Mouse (Mus musculus) forebrain, postnatal 0 days (tissue): ENCODE data around the gene Plcl1. TPM values are rescaled to one million over a fixed set of nuclear protein-coding genes. Genes with fewer than 3 reads are reported as not detected.

ENCODE experiments used
- ATAC-seq: fragments of 200-750 bp; cut with Nextera tagmentation; 2 replicates; pipeline ENCODE4 v1.8.0; 2017; ENCODE audit warnings: mild to moderate bottlenecking, moderate library complexity
- DNase-seq: peaks from one replicate; pipeline ENCODE4 v3.0.0-alpha.2; 2015
- H3K27ac ChIP-seq: fragments of 300-500 bp; sonication (generic); 2 replicates; pipeline ENCODE4 v1.5.1; 2014; ENCODE audit warnings: low read depth, mild to moderate bottlenecking, antibody characterized with exemption, low read length, moderate library complexity, mixed read lengths
- H3K27me3 ChIP-seq: fragments of 300-500 bp; sonication (generic); 2 replicates; pipeline ENCODE4 v1.6.1; 2014; ENCODE audit warnings: mild to moderate bottlenecking, low read length, mixed read lengths; ENCODE audit not compliant: insufficient read depth
- H3K36me3 ChIP-seq: fragments of 300-500 bp; sonication (generic); 2 replicates; pipeline ENCODE4 v1.6.1; 2014; ENCODE audit warnings: mild to moderate bottlenecking, moderate library complexity; ENCODE audit not compliant: insufficient read depth
- H3K4me1 ChIP-seq: fragments of 300-500 bp; sonication (generic); 2 replicates; pipeline ENCODE4 v1.6.1; 2014; ENCODE audit warnings: antibody characterized with exemption; ENCODE audit not compliant: insufficient read depth
- H3K4me2 ChIP-seq: fragments of 300-500 bp; sonication (generic); 2 replicates; pipeline ENCODE4 v1.6.1; 2014; ENCODE audit warnings: low read depth, mild to moderate bottlenecking, moderate library complexity
- H3K4me3 ChIP-seq: fragments of 300-500 bp; sonication (generic); 2 replicates; pipeline ENCODE4 v1.5.1; 2014; ENCODE audit warnings: low read depth, low read length, mixed read lengths
- H3K9ac ChIP-seq: fragments of 300-500 bp; sonication (generic); 2 replicates; pipeline ENCODE4 v1.6.1; 2014; ENCODE audit warnings: mild to moderate bottlenecking
- H3K9me3 ChIP-seq: fragments of 300-500 bp; sonication (generic); 2 replicates; pipeline ENCODE4 v1.6.1; 2016; ENCODE audit warnings: low read length
- CTCF ChIP-seq: sonication (generic); IDR thresholded peaks from 2 replicates; pipeline ENCODE4 v1.5.1; 2016; ENCODE audit warnings: antibody characterized with exemption, control low read depth, low read depth
- WGBS: fragments of 180-500 bp; shearing (Covaris S2); extraction: QIAGEN DNeasy Blood & Tissue Kit; methylation state at CpG from one replicate; pipeline ENCODE4 v1.1.7; 2014; 5-methylcytosine and 5-hydroxymethylcytosine counted together
- polyA plus RNA-seq: library from polyadenylated mRNA; unstranded; fragments of >200 nt; fragmentation: Nextera tagmentation; extraction: Ambion mirVana; gene quantifications from 2 replicates; pipeline ENCODE4 v1.2.1, GENCODE M21; 2015
- total RNA-seq: library from RNA; depleted of rRNA; stranded (reverse); fragments of >200 nt; gene quantifications from 2 replicates; pipeline ENCODE4 v1.2.3, GENCODE M21; 2014

Plcl1 gene
- total and polyA plus RNA-seq, 2 experiments from 2014 or later: 3.0 to 7.7 TPM

- Histone ChIP-seq H3K9me3 (no peaks in the 10 kb centered on the region), H3K9ac (no peak overlapping the region), H3K27ac (no peak overlapping the region), H3K4me3 (no peak overlapping the region), H3K4me2 (no peak overlapping the region), H3K4me1 (no peaks in the 10 kb centered on the region), H3K27me3 (no peaks in the 10 kb centered on the region), H3K36me3 (no peaks in the 10 kb centered on the region)
- no peak for TF ChIP-seq CTCF
- WGBS: 77% methylated on average over 3 of the region's 3 CpGs
- DNase-seq: no peak
- no peak for ATAC-seq
Observed at GRCm38 (mm10) chr1:55699393-55699970, 293.8 kb downstream of the Plcl1 start.

GRCm38 (mm10) chr1:55700016-55700415 lies 294.3 kb downstream of the Plcl1 start:
- ATAC-seq (no peak), DNase-seq (no peak)
- Histone ChIP-seq H3K4me2 (no peak overlapping the region), H3K27ac (no peak overlapping the region), H3K27me3 (no peaks in the 10 kb centered on the region), H3K36me3 (no peaks in the 10 kb centered on the region), H3K4me3 (no peak overlapping the region), H3K9me3 (no peaks in the 10 kb centered on the region), H3K9ac (no peak overlapping the region), H3K4me1 (no peaks in the 10 kb centered on the region; the same call in 1 of the 2 replicates)
- WGBS: 100% methylated on average over 1 of the region's 1 CpGs
- TF ChIP-seq CTCF: no peak

DNA sequence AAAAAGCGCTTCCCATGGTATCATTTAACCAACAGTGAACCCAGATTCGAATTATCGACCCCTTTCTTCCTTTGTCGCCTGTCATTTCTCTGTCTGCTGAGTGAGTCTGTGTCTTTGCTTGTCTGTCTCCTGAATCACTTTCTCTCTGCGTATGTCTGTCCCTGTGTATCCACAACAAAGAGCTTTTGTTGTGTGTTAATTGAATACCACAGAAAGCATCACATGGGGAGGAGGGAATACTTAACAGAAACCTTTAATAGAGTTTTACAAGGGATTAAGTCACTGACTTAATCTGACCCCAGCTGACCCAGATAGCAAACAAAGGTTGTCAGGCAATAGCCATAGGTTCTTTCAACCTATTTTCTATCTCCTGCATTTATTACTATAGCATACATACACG lies 295.0 kb downstream of the Plcl1 start:
- H3K27me3 ChIP-seq: no peaks in the 10 kb centered on the region
- DNase-seq: no peak
- H3K9me3 ChIP-seq: no peaks in the 10 kb centered on the region
- H3K36me3 ChIP-seq: no peaks in the 10 kb centered on the region
- no peak overlapping the region for H3K4me3 ChIP-seq
- no peak overlapping the region for H3K9ac ChIP-seq
- no peak overlapping the region for H3K27ac ChIP-seq
- no peak overlapping the region for H3K4me2 ChIP-seq
- TF ChIP-seq CTCF: no peak
- 26% methylated on average over 6 of the region's 6 CpGs for WGBS
- ATAC-seq: no peak
- H3K4me1 ChIP-seq: no peaks in the 10 kb centered on the region; the same call in 1 of the 2 replicates

DNA sequence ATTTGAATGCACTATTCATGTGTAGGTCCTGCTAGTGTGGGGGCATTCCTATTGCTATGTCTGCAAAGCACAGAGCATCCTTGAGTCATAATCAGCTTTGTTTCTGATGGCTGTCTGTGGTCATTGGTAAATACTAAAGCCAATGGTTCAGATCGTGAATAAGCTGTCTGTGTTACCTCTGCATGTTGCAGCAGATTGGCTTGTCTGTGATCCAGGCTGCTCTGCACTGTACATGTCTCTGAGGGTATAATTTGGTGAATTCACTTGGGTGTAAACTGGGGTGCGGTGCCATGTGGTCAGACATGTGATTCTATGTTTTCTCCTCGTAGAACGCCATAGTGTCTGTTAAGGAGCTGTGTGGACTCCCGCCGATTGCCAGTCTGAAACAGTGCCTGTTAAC lies 295.9 kb downstream of the Plcl1 start:
- 48% methylated on average over 6 of the region's 6 CpGs for WGBS
- no peak overlapping the region for H3K4me3 ChIP-seq
- no peaks in the 10 kb centered on the region for H3K9me3 ChIP-seq
- no peak for TF ChIP-seq CTCF
- no peaks in the 10 kb centered on the region for H3K27me3 ChIP-seq
- peak; percentile 21; the same call in 1 of the 2 replicates for ATAC-seq
- no peak overlapping the region for H3K4me2 ChIP-seq
- no peaks in the 10 kb centered on the region; the same call in 1 of the 2 replicates for H3K4me1 ChIP-seq
- no peak overlapping the region for H3K27ac ChIP-seq
- no peak overlapping the region for H3K9ac ChIP-seq
- H3K36me3 ChIP-seq: no peaks in the 10 kb centered on the region
- DNase-seq: no peak

GRCm38 (mm10) chr1:55702106-55702505 lies 296.4 kb downstream of the Plcl1 start:
- no peak for TF ChIP-seq CTCF
- WGBS: 23% methylated on average over 3 of the region's 3 CpGs
- Histone ChIP-seq H3K4me2 (no peak overlapping the region), H3K27me3 (no peaks in the 10 kb centered on the region), H3K9me3 (no peaks in the 10 kb centered on the region), H3K4me1 (no peaks in the 10 kb centered on the region; the same call in 1 of the 2 replicates), H3K9ac (no peak overlapping the region), H3K4me3 (no peak overlapping the region), H3K36me3 (no peaks in the 10 kb centered on the region), H3K27ac (no peak overlapping the region)
- ATAC-seq (no peak), DNase-seq (no peak)

DNA sequence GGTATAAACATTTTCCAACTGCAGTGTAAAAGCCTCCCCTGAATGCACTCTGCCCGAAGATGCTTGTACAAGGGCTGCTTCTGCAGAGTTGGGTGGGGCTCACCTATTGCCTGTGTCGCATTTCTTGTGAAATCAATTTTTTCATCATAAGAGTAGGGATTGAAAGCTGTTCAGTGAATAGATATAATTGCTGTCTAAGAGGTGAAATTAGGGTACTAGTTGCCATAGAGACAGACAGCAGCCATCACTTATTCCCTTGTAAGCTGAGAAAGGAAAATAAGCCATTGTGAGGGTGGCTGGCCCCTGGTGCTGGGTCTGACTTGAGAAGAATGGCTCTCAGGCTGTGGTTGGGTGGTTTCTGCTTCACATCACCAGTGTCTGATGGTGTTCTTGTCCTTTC lies 299.0 kb downstream of the Plcl1 start:
- 12% methylated on average over 2 of the region's 2 CpGs for WGBS
- peak; percentile 34 for DNase-seq

GRCm38 (mm10) chr1:55705173-55705572 lies 299.5 kb downstream of the Plcl1 start:
- Histone ChIP-seq H3K9me3 (no peaks in the 10 kb centered on the region), H3K4me1 (no peaks in the 10 kb centered on the region; the same call in 1 of the 2 replicates), H3K36me3 (no peaks in the 10 kb centered on the region), H3K27me3 (no peaks in the 10 kb centered on the region), H3K9ac (no peak overlapping the region), H3K4me2 (no peak overlapping the region), H3K27ac (peak overlapping the region; percentile 11; the same call in 1 of the 2 replicates), H3K4me3 (no peak overlapping the region)
- ATAC-seq (peak; percentile 42; the same call in 1 of the 2 replicates), DNase-seq (no peak)
- 16% methylated on average over 6 of the region's 6 CpGs for WGBS
- TF ChIP-seq CTCF: no peak

More for the DNA sequence above, 299.0 kb downstream of the Plcl1 start:
- H3K36me3 ChIP-seq: no peaks in the 10 kb centered on the region
- H3K4me2 ChIP-seq: no peak overlapping the region; the same call in 1 of the 2 replicates
- H3K9me3 ChIP-seq: no peaks in the 10 kb centered on the region
- TF ChIP-seq CTCF: no peak
- H3K9ac ChIP-seq: no peak overlapping the region
- no peaks in the 10 kb centered on the region; the same call in 1 of the 2 replicates for H3K4me1 ChIP-seq
- no peaks in the 10 kb centered on the region for H3K27me3 ChIP-seq
- ATAC-seq: peak; percentile 89
- peak overlapping the region; percentile 11; the same call in 1 of the 2 replicates for H3K27ac ChIP-seq
- H3K4me3 ChIP-seq: no peak overlapping the region
